Mouse (Mus musculus) layer of hippocampus, postnatal 36 days (tissue): Measurements from ENCODE around the gene Ptma. TPM values are rescaled to one million over a fixed set of nuclear protein-coding genes. Genes with fewer than 3 reads are reported as not detected.

ENCODE experiments used
- DNase-seq, 2 experiments: peaks; one replicate each; pipeline ENCODE4 v3.0.0; 2022
- total RNA-seq, 2 experiments: library from RNA; stranded (reverse); gene quantifications; 2 replicates each; pipeline ENCODE4 v1.2.3; 2021

Ptma gene
- total RNA-seq, 2 experiments from 2014 or later, result 507 to 508 TPM

- DNase-seq, result no peak
Measured at GRCm38 (mm10) chr1:86551877-86552276, 25.4 kb downstream of the Ptma start.

GRCm38 (mm10) chr1:86555665-86556064 is 29.1 kb downstream of the Ptma start:
- no peak for DNase-seq

GRCm38 (mm10) chr1:86557872-86558271 is 31.3 kb downstream of the Ptma start:
- no peak for DNase-seq

- no peak for DNase-seq
Measured at GRCm38 (mm10) chr1:86559232-86559631, 32.7 kb downstream of the Ptma start.

GRCm38 (mm10) chr1:86562663-86563062 is 36.1 kb downstream of the Ptma start:
- DNase-seq, result no peak

GRCm38 (mm10) chr1:86568409-86568808 is 41.9 kb downstream of the Ptma start:
- DNase-seq, result no peak

- no peak for DNase-seq
Measured at GRCm38 (mm10) chr1:86569292-86569860, 42.9 kb downstream of the Ptma start.

- DNase-seq, result no peak
Measured at GRCm38 (mm10) chr1:86571381-86571780, 44.9 kb downstream of the Ptma start.

GRCm38 (mm10) chr1:86571941-86572340 is 45.4 kb downstream of the Ptma start:
- no peak for DNase-seq

Other genes starting within 250 kb of the Ptma start
- gene B3gnt7, start 223.9 kb upstream of the Ptma start, total RNA-seq, result 1 to 10 TPM; 1.2 to 1.6 TPM
- gene Ncl, start 167.3 kb upstream of the Ptma start, total RNA-seq, result 100 to 1,000 TPM; 136 to 137 TPM
- gene Nmur1, start 100.5 kb upstream of the Ptma start, total RNA-seq, result not detected
- gene Tex44, start 100.4 kb upstream of the Ptma start, total RNA-seq, result not detected
- 10 to 100 TPM; 54.1 to 59.4 TPM for gene Pde6d, start 55.9 kb downstream of the Ptma start, total RNA-seq
- gene Cops7b, start 56.2 kb downstream of the Ptma start, total RNA-seq, result 10 to 100 TPM; 19.4 to 22.0 TPM
- gene Nppc, start 143.8 kb downstream of the Ptma start, total RNA-seq, result 1 to 10 TPM; 7.1 to 8.0 TPM
- gene Dis3l2, start 177.1 kb downstream of the Ptma start, total RNA-seq, result 10 to 100 TPM; 23.0 to 26.2 TPM